Mouse (Mus musculus): ENCODE data around the gene Enpp3. TPM values are rescaled to one million over a fixed set of nuclear protein-coding genes. Genes with fewer than 3 reads are reported as not detected.
"Not testable (repeated sequence)": the region's sequence is repeated elsewhere in the genome, so short reads cannot be mapped to it uniquely, and the experiment has no call there.

Enpp3 gene
- polyA plus RNA-seq, 1 experiment from 2014 or later = 4.1 TPM

DNA sequence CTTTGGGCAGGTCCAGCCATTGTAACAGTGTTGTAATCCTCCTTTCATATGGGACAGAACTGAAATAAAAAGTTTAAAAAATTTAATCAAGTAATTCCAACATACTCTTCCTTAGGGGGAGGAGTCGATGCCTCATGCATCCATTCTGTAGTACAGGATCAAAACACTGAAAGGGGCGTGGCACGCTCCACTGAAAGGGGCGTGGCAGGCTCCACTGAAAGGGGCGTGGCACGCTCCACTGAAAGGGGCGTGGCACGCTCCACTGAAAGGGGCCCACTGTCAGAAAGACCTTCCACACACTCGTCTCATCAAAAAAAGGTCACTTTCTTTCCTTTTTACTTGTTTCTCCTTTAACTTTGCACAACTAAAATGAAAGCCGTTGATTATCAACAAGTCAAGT is 36.7 kb downstream of the Enpp3 start:
- Histone ChIP-seq H3K36me3 (replicated peaks; ENCODE audit: control insufficient read depth, insufficient read depth) (no peaks in the 10 kb centered on the region), H3K9ac (no peak overlapping the region), H3K4me2 (replicated peaks) (no peak overlapping the region), H3K9me3 (ENCODE audit: control insufficient read depth, low read length) (no peaks in the 10 kb centered on the region), H3K4me1 (replicated peaks; ENCODE audit: control insufficient read depth, insufficient read depth, low read length) (no peaks in the 10 kb centered on the region), H3K4me3 (replicated peaks; ENCODE audit: low read length) (no peak overlapping the region), H3K27me3 (ENCODE audit: control insufficient read depth, insufficient read depth, low read length) (no peaks in the 10 kb centered on the region), H3K27ac (no peak overlapping the region)
- ATAC-seq (ENCODE audit: low FRiP score) (no peak), DNase-seq (ENCODE audit: low spot score) (no peak)
- WGBS = 88% methylated on average over 10 of the region's 10 CpGs

DNA sequence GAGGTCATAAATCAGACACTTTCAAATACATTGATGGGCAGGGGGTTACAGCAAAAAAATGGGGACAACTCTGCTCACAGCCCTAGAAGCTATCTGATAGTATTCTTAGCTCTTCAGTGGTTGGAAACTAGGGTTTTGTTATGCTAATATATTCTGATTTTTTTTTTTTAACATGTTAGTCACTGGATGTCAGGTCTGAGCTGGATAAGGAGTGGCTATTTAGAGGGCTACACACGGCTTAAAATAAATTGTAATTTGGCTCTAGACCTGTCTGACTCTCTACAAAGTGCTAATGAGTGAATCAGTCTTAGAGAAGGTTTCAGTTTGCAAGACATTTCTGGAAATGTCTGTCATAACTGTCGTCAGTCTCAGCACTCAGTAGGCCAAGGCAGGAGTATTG is 37.5 kb downstream of the Enpp3 start:
- Histone ChIP-seq H3K27me3 (ENCODE audit: control insufficient read depth, insufficient read depth, low read length) (no peaks in the 10 kb centered on the region), H3K9me3 (ENCODE audit: control insufficient read depth, low read length) (no peaks in the 10 kb centered on the region), H3K27ac (no peak overlapping the region), H3K4me3 (replicated peaks; ENCODE audit: low read length) (no peak overlapping the region), H3K4me1 (replicated peaks; ENCODE audit: control insufficient read depth, insufficient read depth, low read length) (no peaks in the 10 kb centered on the region), H3K4me2 (replicated peaks) (no peak overlapping the region), H3K9ac (no peak overlapping the region), H3K36me3 (replicated peaks; ENCODE audit: control insufficient read depth, insufficient read depth) (no peaks in the 10 kb centered on the region)
- ATAC-seq (ENCODE audit: low FRiP score) = no peak
- no peak for DNase-seq (ENCODE audit: low spot score)
- 66% methylated on average over 2 of the region's 2 CpGs for WGBS

DNA sequence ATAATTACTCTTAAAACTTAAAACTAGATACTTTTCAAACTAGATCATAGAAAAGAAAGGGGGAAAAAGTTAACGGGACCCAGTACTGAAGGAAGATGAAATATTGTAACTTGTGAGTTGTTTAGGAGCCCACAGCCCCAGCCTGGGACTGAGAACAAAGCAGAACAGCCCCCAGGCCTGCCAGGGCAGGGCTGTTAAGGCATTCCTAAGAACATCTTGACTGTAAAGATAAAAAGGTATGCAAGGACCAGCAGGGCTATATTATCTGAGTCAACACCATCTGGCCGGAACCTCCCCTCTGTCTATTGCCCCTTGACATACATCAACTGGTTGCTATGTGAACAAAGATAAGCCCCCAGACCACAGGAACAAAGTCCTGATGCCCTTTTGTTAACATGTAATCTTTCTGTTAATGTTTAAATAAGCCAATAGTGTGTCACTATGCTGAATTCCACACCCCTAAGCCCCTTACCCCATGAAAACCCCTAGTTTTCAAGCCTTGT is 39.8 kb downstream of the Enpp3 start:
- WGBS = 100% methylated on average over 2 of the region's 2 CpGs
- DNase-seq (ENCODE audit: low spot score); ATAC-seq (ENCODE audit: low FRiP score); H3K9ac ChIP-seq; H3K4me1 ChIP-seq (replicated peaks; ENCODE audit: control insufficient read depth, insufficient read depth, low read length); H3K27ac ChIP-seq; H3K27me3 ChIP-seq (ENCODE audit: control insufficient read depth, insufficient read depth, low read length); H3K9me3 ChIP-seq (ENCODE audit: control insufficient read depth, low read length); H3K4me3 ChIP-seq (replicated peaks; ENCODE audit: low read length); H3K4me2 ChIP-seq (replicated peaks); H3K36me3 ChIP-seq (replicated peaks; ENCODE audit: control insufficient read depth, insufficient read depth): not testable (repeated sequence)

DNA sequence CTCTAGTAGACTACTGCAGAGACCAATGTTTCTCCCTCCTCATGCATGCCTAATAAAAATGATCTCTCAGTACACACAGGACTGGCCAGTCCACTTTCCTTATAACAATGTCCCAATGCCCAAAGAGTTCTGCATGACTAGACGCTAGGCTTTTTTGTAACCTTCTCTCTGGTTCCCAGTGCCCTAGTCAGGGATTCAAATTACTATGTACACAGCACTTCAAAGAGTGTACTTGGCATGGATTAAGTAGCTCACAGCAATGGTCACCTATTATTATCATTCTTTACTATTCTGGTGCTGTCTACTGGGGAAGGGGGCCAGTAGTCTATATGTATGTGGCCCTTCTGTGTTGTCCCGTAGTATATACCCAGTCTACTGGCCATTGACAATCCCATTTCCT is 40.8 kb downstream of the Enpp3 start:
- DNase-seq (ENCODE audit: low spot score) = no peak
- no peak for ATAC-seq (ENCODE audit: low FRiP score)
- no peaks in the 10 kb centered on the region for H3K4me1 ChIP-seq (replicated peaks; ENCODE audit: control insufficient read depth, insufficient read depth, low read length)
- H3K4me3 ChIP-seq (replicated peaks; ENCODE audit: low read length) = no peak overlapping the region
- H3K27ac ChIP-seq = no peak overlapping the region
- no peaks in the 10 kb centered on the region for H3K36me3 ChIP-seq (replicated peaks; ENCODE audit: control insufficient read depth, insufficient read depth)
- no peak overlapping the region for H3K4me2 ChIP-seq (replicated peaks)
- no peaks in the 10 kb centered on the region for H3K9me3 ChIP-seq (ENCODE audit: control insufficient read depth, low read length)
- 87% methylated on average over 2 of the region's 2 CpGs for WGBS
- H3K27me3 ChIP-seq (ENCODE audit: control insufficient read depth, insufficient read depth, low read length) = no peaks in the 10 kb centered on the region
- H3K9ac ChIP-seq = no peak overlapping the region

DNA sequence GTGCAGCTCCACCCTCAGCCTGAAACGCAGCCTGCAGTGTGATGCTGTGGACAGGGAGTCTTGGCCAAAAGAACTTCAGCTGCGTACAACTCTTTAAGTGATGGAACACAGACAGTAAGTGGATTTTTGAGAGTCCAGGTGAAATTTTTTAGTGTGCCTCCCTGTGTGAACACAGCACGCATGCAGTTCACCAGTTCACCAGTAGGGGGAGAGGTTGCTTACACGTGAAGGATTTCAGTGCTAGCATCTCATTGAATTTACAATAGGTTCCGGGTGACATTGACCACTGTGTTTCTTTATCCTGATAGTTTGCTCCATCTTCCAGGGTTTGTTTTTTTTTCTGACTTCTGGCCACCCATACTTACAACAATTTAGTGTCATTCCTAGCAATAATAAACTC is 45.4 kb downstream of the Enpp3 start:
- no peak overlapping the region for H3K4me2 ChIP-seq (replicated peaks)
- DNase-seq (ENCODE audit: low spot score) (peak; percentile 76), ATAC-seq (ENCODE audit: low FRiP score) (no peak)
- no peak overlapping the region for H3K4me3 ChIP-seq (replicated peaks; ENCODE audit: low read length)
- no peaks in the 10 kb centered on the region for H3K36me3 ChIP-seq (replicated peaks; ENCODE audit: control insufficient read depth, insufficient read depth)
- WGBS = 55% methylated on average over 5 of the region's 5 CpGs
- H3K9me3 ChIP-seq (ENCODE audit: control insufficient read depth, low read length) = no peaks in the 10 kb centered on the region
- H3K27ac ChIP-seq = no peak overlapping the region
- no peaks in the 10 kb centered on the region for H3K4me1 ChIP-seq (replicated peaks; ENCODE audit: control insufficient read depth, insufficient read depth, low read length)
- H3K27me3 ChIP-seq (ENCODE audit: control insufficient read depth, insufficient read depth, low read length) = no peaks in the 10 kb centered on the region
- H3K9ac ChIP-seq = no peak overlapping the region

DNA sequence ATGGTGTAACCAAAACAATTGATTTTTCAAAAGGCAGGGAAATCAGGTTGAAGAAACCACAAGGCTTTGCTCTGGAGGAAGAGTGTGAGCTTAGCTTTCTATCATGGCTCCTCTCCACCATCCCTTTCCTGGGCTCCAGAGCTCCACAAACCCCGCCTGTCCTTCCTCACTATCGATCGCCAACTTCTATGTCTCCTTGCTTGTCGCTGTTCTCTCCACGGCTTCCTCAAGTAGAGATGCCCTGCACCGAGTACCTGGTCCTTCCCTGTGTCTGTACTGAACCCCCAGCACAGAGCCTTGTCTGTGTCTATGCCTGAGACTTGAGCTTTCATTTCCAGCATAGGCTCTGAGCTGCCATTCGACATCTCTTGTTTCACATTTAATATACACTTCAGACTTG is 49.9 kb downstream of the Enpp3 start:
- Histone ChIP-seq H3K4me2 (replicated peaks) (no peak overlapping the region), H3K27me3 (ENCODE audit: control insufficient read depth, insufficient read depth, low read length) (no peaks in the 10 kb centered on the region), H3K9me3 (ENCODE audit: control insufficient read depth, low read length) (no peaks in the 10 kb centered on the region), H3K9ac (no peak overlapping the region), H3K4me1 (replicated peaks; ENCODE audit: control insufficient read depth, insufficient read depth, low read length) (no peaks in the 10 kb centered on the region), H3K36me3 (replicated peaks; ENCODE audit: control insufficient read depth, insufficient read depth) (no peaks in the 10 kb centered on the region), H3K4me3 (replicated peaks; ENCODE audit: low read length) (no peak overlapping the region), H3K27ac (no peak overlapping the region)
- DNase-seq (ENCODE audit: low spot score) = no peak
- no peak for ATAC-seq (ENCODE audit: low FRiP score)
- WGBS = 91% methylated on average over 7 of the region's 7 CpGs

DNA sequence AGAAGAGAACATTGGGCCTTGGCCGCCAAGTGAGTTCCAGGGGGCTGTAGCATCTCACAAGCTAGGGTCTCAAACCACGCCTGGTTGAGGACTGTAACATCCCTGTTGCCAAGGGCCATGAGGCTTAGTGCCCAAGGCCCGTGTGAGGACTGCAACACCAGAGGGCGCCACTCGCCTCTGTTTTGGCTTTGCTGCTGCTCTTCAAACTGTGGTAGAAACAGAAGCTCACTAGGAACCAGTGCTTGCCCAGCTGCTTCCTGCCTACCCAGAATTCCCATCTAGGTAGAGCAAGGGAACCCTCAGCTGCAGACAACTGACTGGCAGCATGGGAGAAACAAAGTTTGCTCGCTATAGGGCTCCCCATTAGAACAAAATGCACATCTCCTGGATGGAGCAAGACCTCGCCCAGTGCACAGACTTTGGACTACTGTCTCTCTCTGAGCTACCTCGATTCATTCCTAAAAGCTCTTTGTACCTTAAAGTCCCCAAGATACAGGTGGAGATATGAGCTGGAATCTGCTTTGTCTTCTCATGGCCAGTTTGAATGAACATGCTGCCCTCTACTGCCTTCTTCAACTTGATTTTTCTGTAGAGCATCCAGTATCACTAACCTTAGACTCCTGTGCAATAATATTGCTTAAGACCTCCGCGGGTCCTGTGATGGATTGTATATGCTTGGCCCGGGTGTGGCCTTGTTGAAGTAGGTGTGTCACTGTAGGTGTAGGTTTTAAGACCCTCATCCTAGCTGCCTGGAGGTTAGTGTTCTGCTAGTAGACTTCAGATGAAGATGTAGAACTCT is 52.7 kb downstream of the Enpp3 start:
- DNase-seq (ENCODE audit: low spot score) (no peak), ATAC-seq (ENCODE audit: low FRiP score) (no peak)
- H3K4me2 ChIP-seq (replicated peaks) = no peak overlapping the region
- WGBS = 77% methylated on average over 11 of the region's 11 CpGs
- no peaks in the 10 kb centered on the region for H3K27me3 ChIP-seq (ENCODE audit: control insufficient read depth, insufficient read depth, low read length)
- no peak overlapping the region for H3K4me3 ChIP-seq (replicated peaks; ENCODE audit: low read length)
- H3K9ac ChIP-seq = no peak overlapping the region
- no peak overlapping the region for H3K27ac ChIP-seq
- no peaks in the 10 kb centered on the region for H3K36me3 ChIP-seq (replicated peaks; ENCODE audit: control insufficient read depth, insufficient read depth)
- H3K4me1 ChIP-seq (replicated peaks; ENCODE audit: control insufficient read depth, insufficient read depth, low read length) = no peaks in the 10 kb centered on the region
- no peaks in the 10 kb centered on the region for H3K9me3 ChIP-seq (ENCODE audit: control insufficient read depth, low read length)

DNA sequence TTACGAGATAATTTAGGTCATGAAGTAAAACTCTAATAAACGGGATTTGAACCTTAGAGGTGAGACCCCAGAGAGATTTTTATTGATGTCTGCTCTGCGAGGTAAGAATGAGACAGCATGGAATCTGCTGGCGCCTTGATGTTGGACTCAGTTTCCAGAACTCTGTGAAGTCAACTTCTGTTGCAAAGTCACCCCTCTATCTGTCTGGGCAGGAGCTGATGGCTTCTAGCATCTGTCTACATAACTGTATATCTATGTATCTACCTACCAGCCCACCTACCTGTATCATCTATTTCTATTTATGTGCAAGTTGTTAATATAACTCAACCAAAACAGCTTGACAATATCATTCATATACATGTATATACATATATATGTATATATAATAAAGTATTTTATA is 57.3 kb downstream of the Enpp3 start:
- Histone ChIP-seq H3K4me1 (replicated peaks; ENCODE audit: control insufficient read depth, insufficient read depth, low read length) (no peaks in the 10 kb centered on the region), H3K9ac (no peak overlapping the region), H3K9me3 (ENCODE audit: control insufficient read depth, low read length) (no peaks in the 10 kb centered on the region), H3K27ac (no peak overlapping the region), H3K36me3 (replicated peaks; ENCODE audit: control insufficient read depth, insufficient read depth) (no peaks in the 10 kb centered on the region), H3K27me3 (ENCODE audit: control insufficient read depth, insufficient read depth, low read length) (no peaks in the 10 kb centered on the region), H3K4me3 (replicated peaks; ENCODE audit: low read length) (no peak overlapping the region), H3K4me2 (replicated peaks) (no peak overlapping the region)
- no peak for DNase-seq (ENCODE audit: low spot score)
- no peak for ATAC-seq (ENCODE audit: low FRiP score)
- WGBS = 92% methylated on average over 4 of the region's 4 CpGs

DNA sequence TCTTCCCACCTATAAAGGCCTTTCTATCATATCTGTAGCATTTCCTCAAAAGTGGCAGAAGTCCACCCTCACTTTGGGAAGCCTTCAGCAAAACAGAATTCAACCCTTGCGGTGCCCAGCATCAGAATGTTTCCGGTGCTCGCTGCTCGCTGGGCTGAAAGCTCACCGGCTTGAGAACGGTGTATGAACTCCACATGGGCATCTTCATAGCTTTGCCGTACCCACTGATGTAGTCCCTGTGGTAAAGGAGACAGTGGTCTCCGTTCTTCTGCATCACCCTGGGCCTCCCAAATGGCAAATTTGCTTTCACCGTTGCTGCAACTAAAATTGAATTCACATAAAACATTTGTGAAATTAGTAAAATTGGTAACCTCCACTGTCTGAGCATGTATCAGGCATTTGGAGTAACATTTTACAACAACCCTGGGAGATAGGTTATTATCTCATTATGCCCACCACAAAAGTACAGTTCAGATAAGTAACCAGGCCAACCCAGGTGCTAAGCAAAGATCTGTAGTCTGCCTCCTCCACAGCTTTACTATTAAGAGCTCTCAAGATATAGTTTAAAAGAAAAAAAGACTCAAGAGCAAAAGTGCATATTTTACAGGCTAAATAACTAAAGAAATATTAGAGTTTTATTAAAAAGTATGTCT is 57.9 kb downstream of the Enpp3 start:
- H3K27me3 ChIP-seq (ENCODE audit: control insufficient read depth, insufficient read depth, low read length) = no peaks in the 10 kb centered on the region
- no peaks in the 10 kb centered on the region for H3K9me3 ChIP-seq (ENCODE audit: control insufficient read depth, low read length)
- no peaks in the 10 kb centered on the region for H3K4me1 ChIP-seq (replicated peaks; ENCODE audit: control insufficient read depth, insufficient read depth, low read length)
- DNase-seq (ENCODE audit: low spot score) (no peak), ATAC-seq (ENCODE audit: low FRiP score) (no peak)
- H3K27ac ChIP-seq = no peak overlapping the region
- H3K4me2 ChIP-seq (replicated peaks) = no peak overlapping the region
- H3K36me3 ChIP-seq (replicated peaks; ENCODE audit: control insufficient read depth, insufficient read depth) = no peaks in the 10 kb centered on the region
- no peak overlapping the region for H3K9ac ChIP-seq
- H3K4me3 ChIP-seq (replicated peaks; ENCODE audit: low read length) = no peak overlapping the region
- 95% methylated on average over 9 of the region's 9 CpGs for WGBS

All from hindbrain, embryonic 14.5 days (tissue).